Mouse (Mus musculus) G1E (cell line): ENCODE results near the gene Tmem231.

Experiments used
- CTCF ChIP-seq: IDR thresholded peaks from 2 replicates; pipeline ENCODE4 v1.5.1; 2012; ENCODE audit warnings: low read depth, low read length, inconsistent platforms, mixed read lengths
- GATA1 ChIP-seq: IDR thresholded peaks from 2 replicates; pipeline ENCODE4 v1.6.1; 2012; ENCODE audit warnings: borderline replicate concordance, low read length, inconsistent platforms, mixed read lengths
- GATA2 ChIP-seq: IDR thresholded peaks from 2 replicates; pipeline ENCODE4 v1.6.1; 2012; ENCODE audit warnings: low read depth, low read length, inconsistent platforms, borderline replicate concordance
- POLR2AphosphoS5 ChIP-seq: IDR thresholded peaks from 2 replicates; pipeline ENCODE4 v1.6.1; 2012; ENCODE audit warnings: low read depth, low read length, inconsistent platforms; ENCODE audit not compliant: insufficient replicate concordance
- TAL1 ChIP-seq: conservative IDR thresholded peaks from 2 replicates; pipeline ENCODE4 v1.6.1; 2012; ENCODE audit warnings: low read depth, low read length, inconsistent platforms, mixed read lengths

GRCm38 (mm10) chr8:111863280-111863679, 70.4 kb downstream of the Tmem231 start:
- no peak for TF ChIP-seq TAL1
- no peak for TF ChIP-seq CTCF
- TF ChIP-seq GATA1 = no peak
- TF ChIP-seq POLR2AphosphoS5 = no peak
- TF ChIP-seq GATA2 = no peak
